Mouse (Mus musculus) liver, embryonic 16.5 days (tissue): ENCODE measurements around the gene Kctd11. TPM values are rescaled to one million over a fixed set of nuclear protein-coding genes. Genes with fewer than 3 reads are reported as not detected.

Experiments
- ATAC-seq: fragments of 200-750 bp; cut with Nextera tagmentation; 2 replicates; pipeline ENCODE4 v1.8.0; 2017; ENCODE audit warnings: low read depth, mild to moderate bottlenecking, moderate number of reproducible peaks, moderate library complexity
- H3K27ac ChIP-seq: fragments of 300-500 bp; sonication (generic); 2 replicates; pipeline ENCODE4 v1.5.1; 2014; ENCODE audit warnings: mild to moderate bottlenecking, low read length
- H3K27me3 ChIP-seq: fragments of 300-500 bp; sonication (generic); 2 replicates; pipeline ENCODE4 v1.6.1; 2014; ENCODE audit warnings: low read depth, low read length, mixed read lengths; ENCODE audit not compliant: control insufficient read depth, insufficient read depth
- H3K36me3 ChIP-seq: fragments of 300-500 bp; sonication (generic); 2 replicates; pipeline ENCODE4 v1.6.1; 2014; ENCODE audit warnings: mild to moderate bottlenecking; ENCODE audit not compliant: control insufficient read depth, insufficient read depth
- H3K4me1 ChIP-seq: fragments of 300-500 bp; sonication (generic); 2 replicates; pipeline ENCODE4 v1.6.1; 2014; ENCODE audit warnings: low read depth, low read length, mixed read lengths; ENCODE audit not compliant: control insufficient read depth
- H3K4me2 ChIP-seq: fragments of 300-500 bp; sonication (generic); 2 replicates; pipeline ENCODE4 v1.6.1; 2014; ENCODE audit warnings: low read depth, low read length, mixed read lengths
- H3K4me3 ChIP-seq: fragments of 300-500 bp; sonication (generic); 2 replicates; pipeline ENCODE4 v1.5.1; 2014; ENCODE audit warnings: low read depth, mild to moderate bottlenecking, low read length
- H3K9ac ChIP-seq: fragments of 300-500 bp; sonication (generic); 2 replicates; pipeline ENCODE4 v1.6.1; 2014; ENCODE audit warnings: low read depth, low read length
- H3K9me3 ChIP-seq: fragments of 300-500 bp; sonication (generic); replicated peaks from 2 replicates; pipeline ENCODE4 v1.6.1; 2016; ENCODE audit warnings: low read length; ENCODE audit not compliant: control insufficient read depth
- WGBS: fragments of 180-500 bp; shearing (Covaris S2); extraction: QIAGEN DNeasy Blood & Tissue Kit; methylation state at CpG from one replicate; pipeline ENCODE4 v1.1.7; 2014; ENCODE audit not compliant: insufficient replicate concordance; 5-methylcytosine and 5-hydroxymethylcytosine counted together
- microRNA-seq: library from miRNA; unstranded; fragments of <30 nt; microRNA quantifications from one replicate; pipeline ENCODE4, GENCODE M21; 2016
- polyA plus RNA-seq: library from polyadenylated mRNA; unstranded; fragments of >200 nt; fragmentation: Nextera tagmentation; extraction: Ambion mirVana; gene quantifications from 2 replicates; pipeline ENCODE4 v1.2.1, GENCODE M21; 2015

The Kctd11 gene
- polyA plus RNA-seq, 1 experiment from 2014 or later: 1.4 TPM

GRCm38 (mm10) chr11:69836703-69837576 is 44.3 kb downstream of the Kctd11 start:
- Histone ChIP-seq H3K36me3 (0 out of 2 replicates have a peak, but pooled peaks cover 2% of the 10 kb centered on the region), H3K4me3 (peak overlapping the region; percentile 81), H3K9me3 (no peaks in the 10 kb centered on the region), H3K9ac (peak overlapping the region; percentile 69), H3K4me2 (peak overlapping the region; percentile 99), H3K4me1 (peaks cover 43% of the 10 kb centered on the region), H3K27me3 (peaks cover 53% of the 10 kb centered on the region), H3K27ac (no peak overlapping the region)
- WGBS: 5% methylated on average over 50 of the region's 52 CpGs
- no peak for ATAC-seq

- H3K27me3 ChIP-seq: peaks cover 53% of the 10 kb centered on the region
- no peak overlapping the region for H3K9ac ChIP-seq
- WGBS: 22% methylated on average over 4 of the region's 4 CpGs
- H3K4me3 ChIP-seq: no peak overlapping the region
- H3K4me2 ChIP-seq: no peak overlapping the region
- 0 out of 2 replicates have a peak, but pooled peaks cover 2% of the 10 kb centered on the region for H3K36me3 ChIP-seq
- peaks cover 43% of the 10 kb centered on the region for H3K4me1 ChIP-seq
- ATAC-seq: no peak
- no peaks in the 10 kb centered on the region for H3K9me3 ChIP-seq
- no peak overlapping the region for H3K27ac ChIP-seq
These were observed 45.3 kb downstream of the Kctd11 start for GRCm38 (mm10) chr11:69835966-69836335.

- Histone ChIP-seq H3K4me3 (no peak overlapping the region), H3K27ac (no peak overlapping the region), H3K4me2 (no peak overlapping the region), H3K36me3 (0 out of 2 replicates have a peak, but pooled peaks cover 2% of the 10 kb centered on the region), H3K9ac (no peak overlapping the region), H3K4me1 (peaks cover 43% of the 10 kb centered on the region), H3K27me3 (peaks cover 53% of the 10 kb centered on the region), H3K9me3 (no peaks in the 10 kb centered on the region)
- no peak for ATAC-seq
- WGBS: 23% methylated on average over 9 of the region's 9 CpGs
These were observed 45.8 kb downstream of the Kctd11 start for GRCm38 (mm10) chr11:69835326-69835965.

- Histone ChIP-seq H3K4me3 (peak overlapping the region; percentile 47), H3K27me3 (peaks cover 53% of the 10 kb centered on the region)
- ATAC-seq: peak; percentile 20
These were observed 47.1 kb downstream of the Kctd11 start for GRCm38 (mm10) chr11:69834001-69834549.

GRCm38 (mm10) chr11:69833554-69833953 is 47.7 kb downstream of the Kctd11 start:
- Histone ChIP-seq H3K4me1 (peaks cover 37% of the 10 kb centered on the region), H3K27me3 (peaks cover 53% of the 10 kb centered on the region), H3K36me3 (no peaks in the 10 kb centered on the region), H3K9me3 (no peaks in the 10 kb centered on the region), H3K9ac (peak overlapping the region; percentile 66), H3K4me2 (peak overlapping the region; percentile 78), H3K4me3 (peak overlapping the region; percentile 47), H3K27ac (no peak overlapping the region)
- no peak for ATAC-seq
- 32% methylated on average over 8 of the region's 8 CpGs for WGBS

More at GRCm38 (mm10) chr11:69834001-69834549, 47.1 kb downstream of the Kctd11 start:
- H3K4me1 ChIP-seq: peaks cover 37% of the 10 kb centered on the region
- H3K36me3 ChIP-seq: no peaks in the 10 kb centered on the region
- 0 out of 2 replicates have a peak overlapping the region, but pooled peaks have one; percentile 3 for H3K27ac ChIP-seq
- WGBS: 3% methylated on average over 45 of the region's 48 CpGs
- peak overlapping the region; percentile 78 for H3K4me2 ChIP-seq
- peak overlapping the region; percentile 66 for H3K9ac ChIP-seq
- H3K9me3 ChIP-seq: no peaks in the 10 kb centered on the region

GRCm38 (mm10) chr11:69828832-69829231 is 52.4 kb downstream of the Kctd11 start:
- Histone ChIP-seq H3K27me3 (peaks cover 14% of the 10 kb centered on the region), H3K4me1 (peaks cover 6% of the 10 kb centered on the region), H3K27ac (no peak overlapping the region), H3K36me3 (no peaks in the 10 kb centered on the region), H3K4me3 (no peak overlapping the region), H3K9ac (no peak overlapping the region), H3K4me2 (no peak overlapping the region), H3K9me3 (no peaks in the 10 kb centered on the region)
- ATAC-seq: no peak
- WGBS: 81% methylated on average over 5 of the region's 5 CpGs

Small RNA genes lying within 50 kb of the gene (microRNA-seq; reads per million reads assigned to microRNA genes)
- gene Mir6924: not detected

Other genes with a start within 250 kb of the Kctd11 start
- gene Fxr2, start 248.4 kb downstream of the Kctd11 start, polyA plus RNA-seq: 7.0 and 8.1 TPM in 2 replicates
- gene Sox15, start 226.1 kb downstream of the Kctd11 start, polyA plus RNA-seq: 0.11 TPM in 1 of 2 replicates, not detected in the other
- 34.5 and 35.0 TPM in 2 replicates for gene Mpdu1, start 218.8 kb downstream of the Kctd11 start, polyA plus RNA-seq
- gene Cd68, start 215.3 kb downstream of the Kctd11 start, polyA plus RNA-seq: 32.0 and 35.4 TPM in 2 replicates
- gene Eif4a1, start 209.0 kb downstream of the Kctd11 start, polyA plus RNA-seq: 223 and 225 TPM in 2 replicates
- 22.7 and 24.9 TPM in 2 replicates for gene Senp3, start 199.3 kb downstream of the Kctd11 start, polyA plus RNA-seq
- 0.17 and 0.40 TPM in 2 replicates for gene Tnfsf13, start 195.6 kb downstream of the Kctd11 start, polyA plus RNA-seq
- gene Tnfsf12, start 185.6 kb downstream of the Kctd11 start, polyA plus RNA-seq: 2.5 and 2.8 TPM in 2 replicates
- gene Tnfsfm13, start 185.3 kb downstream of the Kctd11 start, polyA plus RNA-seq: 0.95 and 1.1 TPM in 2 replicates
- 11.1 and 11.9 TPM in 2 replicates for gene Polr2a, start 122.8 kb downstream of the Kctd11 start, polyA plus RNA-seq
- gene Slc35g3, start 119.4 kb downstream of the Kctd11 start, polyA plus RNA-seq: 0.07 TPM in 1 of 2 replicates, not detected in the other
- 0.61 and 0.81 TPM in 2 replicates for gene Zbtb4, start 115.5 kb downstream of the Kctd11 start, polyA plus RNA-seq
- 0.61 and 0.96 TPM in 2 replicates for gene Chrnb1, start 85.5 kb downstream of the Kctd11 start, polyA plus RNA-seq
- 0.19 and 0.21 TPM in 2 replicates for gene Fgf11, start 79.5 kb downstream of the Kctd11 start, polyA plus RNA-seq
- gene Tmem102, start 75.8 kb downstream of the Kctd11 start, polyA plus RNA-seq: 0.62 and 1.0 TPM in 2 replicates
- gene Gm39566, start 66.1 kb downstream of the Kctd11 start, polyA plus RNA-seq: not detected in 2 replicates
- gene Spem2, start 62.9 kb downstream of the Kctd11 start, polyA plus RNA-seq: not detected in 2 replicates
- not detected in 2 replicates for gene Spem1, start 59.2 kb downstream of the Kctd11 start, polyA plus RNA-seq
- gene Nlgn2, start 43.6 kb downstream of the Kctd11 start, polyA plus RNA-seq: 0.66 and 0.83 TPM in 2 replicates
- gene Tmem256, start 42.9 kb downstream of the Kctd11 start, polyA plus RNA-seq: 404 and 413 TPM in 2 replicates
- 22.0 and 27.8 TPM in 2 replicates for gene Plscr3, start 35.0 kb downstream of the Kctd11 start, polyA plus RNA-seq
- 0.74 and 0.96 TPM in 2 replicates for gene Tnk1, start 22.7 kb downstream of the Kctd11 start, polyA plus RNA-seq
- gene Tmem95, start 3.4 kb downstream of the Kctd11 start, polyA plus RNA-seq: not detected in 2 replicates
- gene Acap1, start 14.1 kb upstream of the Kctd11 start, polyA plus RNA-seq: 6.5 and 6.8 TPM in 2 replicates
- gene 2810408A11Rik, start 19.6 kb upstream of the Kctd11 start, polyA plus RNA-seq: 0.46 and 0.76 TPM in 2 replicates
- gene Neurl4, start 19.7 kb upstream of the Kctd11 start, polyA plus RNA-seq: 2.2 and 2.6 TPM in 2 replicates
- 81.1 and 83.1 TPM in 2 replicates for gene Gps2, start 32.5 kb upstream of the Kctd11 start, polyA plus RNA-seq
- 1,065 and 1,134 TPM in 2 replicates for gene Eif5a, start 40.6 kb upstream of the Kctd11 start, polyA plus RNA-seq
- 0.18 TPM in 1 of 2 replicates, not detected in the other for gene Ybx2, start 54.4 kb upstream of the Kctd11 start, polyA plus RNA-seq
- 18.4 and 22.6 TPM in 2 replicates for gene Slc2a4, start 66.8 kb upstream of the Kctd11 start, polyA plus RNA-seq
- 5.4 and 11.7 TPM in 2 replicates for gene Cldn7, start 83.4 kb upstream of the Kctd11 start, polyA plus RNA-seq
- gene Ctdnep1, start 99.8 kb upstream of the Kctd11 start, polyA plus RNA-seq: 7.1 and 7.3 TPM in 2 replicates
- 55.1 and 57.2 TPM in 2 replicates for gene Elp5, start 101.1 kb upstream of the Kctd11 start, polyA plus RNA-seq
- 255 and 280 TPM in 2 replicates for gene Gabarap, start 109.7 kb upstream of the Kctd11 start, polyA plus RNA-seq
- 17.5 and 18.2 TPM in 2 replicates for gene Phf23, start 114.4 kb upstream of the Kctd11 start, polyA plus RNA-seq
- 4.4 and 5.1 TPM in 2 replicates for gene Dvl2, start 119.2 kb upstream of the Kctd11 start, polyA plus RNA-seq
- gene Acadvl, start 134.0 kb upstream of the Kctd11 start, polyA plus RNA-seq: 127 and 138 TPM in 2 replicates
- gene Dlg4, start 135.5 kb upstream of the Kctd11 start, polyA plus RNA-seq: 0.40 and 0.53 TPM in 2 replicates
- 5.0 and 6.0 TPM in 2 replicates for gene Asgr1, start 172.7 kb upstream of the Kctd11 start, polyA plus RNA-seq
- gene Asgr2, start 211.2 kb upstream of the Kctd11 start, polyA plus RNA-seq: 12.9 and 13.1 TPM in 2 replicates
- gene Mgl2, start 248.9 kb upstream of the Kctd11 start, polyA plus RNA-seq: 2.5 and 3.0 TPM in 2 replicates